Mouse (Mus musculus) neural tube, embryonic 11.5 days (tissue): ENCODE measurements around the gene D630039A03Rik. TPM values are rescaled to one million over a fixed set of nuclear protein-coding genes. Genes with fewer than 3 reads are reported as not detected.

Experiments
- ATAC-seq: fragments of 200-750 bp; cut with Nextera tagmentation; 2 replicates; pipeline ENCODE4 v1.8.0; 2017; ENCODE audit warnings: moderate number of reproducible peaks, mild to moderate bottlenecking, moderate TSS enrichment, moderate library complexity; ENCODE audit not compliant: insufficient read depth, low FRiP score, low TSS enrichment
- DNase-seq: peaks from one replicate; pipeline ENCODE4 v3.0.0-alpha.2; 2015; ENCODE audit warnings: low spot score
- H3K27ac ChIP-seq: fragments of 300-500 bp; sonication (generic); 2 replicates; pipeline ENCODE4 v1.5.1; 2014; ENCODE audit warnings: low read depth, mild to moderate bottlenecking, low read length
- H3K27me3 ChIP-seq: fragments of 300-500 bp; sonication (generic); 2 replicates; pipeline ENCODE4 v1.6.1; 2014; ENCODE audit warnings: mild to moderate bottlenecking, low read length, mixed read lengths; ENCODE audit not compliant: control insufficient read depth, insufficient read depth
- H3K36me3 ChIP-seq: fragments of 300-500 bp; sonication (generic); 2 replicates; pipeline ENCODE4 v1.6.1; 2014; ENCODE audit warnings: mild to moderate bottlenecking, low read length, moderate library complexity, mixed read lengths; ENCODE audit not compliant: control insufficient read depth, insufficient read depth
- H3K4me1 ChIP-seq: fragments of 300-500 bp; sonication (generic); 2 replicates; pipeline ENCODE4 v1.6.1; 2014; ENCODE audit warnings: low read length, mixed read lengths; ENCODE audit not compliant: control insufficient read depth, insufficient read depth
- H3K4me2 ChIP-seq: fragments of 300-500 bp; sonication (generic); 2 replicates; pipeline ENCODE4 v1.6.1; 2014; ENCODE audit warnings: low read depth, mild to moderate bottlenecking, moderate library complexity
- H3K4me3 ChIP-seq: fragments of 300-500 bp; sonication (generic); 2 replicates; pipeline ENCODE4 v1.5.1; 2014; ENCODE audit warnings: low read depth, low read length
- H3K9ac ChIP-seq: fragments of 300-500 bp; sonication (generic); 2 replicates; pipeline ENCODE4 v1.6.1; 2014; ENCODE audit warnings: mild to moderate bottlenecking, low read length
- H3K9me3 ChIP-seq: fragments of 300-500 bp; sonication (generic); 2 replicates; pipeline ENCODE4 v1.6.1; 2016; ENCODE audit warnings: low read length; ENCODE audit not compliant: control insufficient read depth
- WGBS: fragments of 180-500 bp; shearing (Covaris S2); extraction: QIAGEN DNeasy Blood & Tissue Kit; methylation state at CpG from one replicate; pipeline ENCODE4 v1.1.7; 2014; 5-methylcytosine and 5-hydroxymethylcytosine counted together
- polyA plus RNA-seq: library from polyadenylated mRNA; unstranded; fragments of >200 nt; fragmentation: Nextera tagmentation; extraction: Ambion mirVana; gene quantifications from 2 replicates; pipeline ENCODE4 v1.2.1, GENCODE M21; 2014

Gene D630039A03Rik
- polyA plus RNA-seq, 1 experiment from 2014 or later, result 0.65 TPM

GRCm38 (mm10) chr4:57954991-57955390, 38.9 kb upstream of the D630039A03Rik start:
- H3K36me3 ChIP-seq, result peaks cover 14% of the 10 kb centered on the region
- no peak for ATAC-seq
- no peaks in the 10 kb centered on the region for H3K27me3 ChIP-seq
- H3K4me3 ChIP-seq, result peak overlapping the region; percentile 81
- 81% methylated on average over 8 of the region's 8 CpGs for whole genome bisulfite sequencing
- 0 out of 2 replicates have a peak, but pooled peaks cover 4% of the 10 kb centered on the region for H3K9me3 ChIP-seq
- peaks cover 7% of the 10 kb centered on the region; the same call in 1 of the 2 replicates for H3K4me1 ChIP-seq
- DNase-seq, result no peak
- no peak overlapping the region for H3K27ac ChIP-seq
- H3K9ac ChIP-seq, result peak overlapping the region; percentile 84
- peak overlapping the region; percentile 46 for H3K4me2 ChIP-seq

GRCm38 (mm10) chr4:57954580-57954979, 38.5 kb upstream of the D630039A03Rik start:
- 86% methylated on average over 6 of the region's 6 CpGs for whole genome bisulfite sequencing
- H3K9me3 ChIP-seq, result 0 out of 2 replicates have a peak, but pooled peaks cover 4% of the 10 kb centered on the region
- H3K4me3 ChIP-seq, result peak overlapping the region; percentile 81; the same call in 1 of the 2 replicates

GRCm38 (mm10) chr4:57953796-57954195, 37.7 kb upstream of the D630039A03Rik start:
- no peak overlapping the region for H3K4me2 ChIP-seq
- peaks cover 7% of the 10 kb centered on the region; the same call in 1 of the 2 replicates for H3K4me1 ChIP-seq
- DNase-seq (no peak), ATAC-seq (no peak)
- H3K27me3 ChIP-seq, result no peaks in the 10 kb centered on the region
- no peak overlapping the region for H3K9ac ChIP-seq
- H3K4me3 ChIP-seq, result no peak overlapping the region
- H3K27ac ChIP-seq, result no peak overlapping the region
- WGBS, result 94% methylated on average over 7 of the region's 7 CpGs
- 0 out of 2 replicates have a peak, but pooled peaks cover 4% of the 10 kb centered on the region for H3K9me3 ChIP-seq
- H3K36me3 ChIP-seq, result peaks cover 17% of the 10 kb centered on the region

More at GRCm38 (mm10) chr4:57954580-57954979, 38.5 kb upstream of the D630039A03Rik start:
- peaks cover 7% of the 10 kb centered on the region; the same call in 1 of the 2 replicates for H3K4me1 ChIP-seq
- peaks cover 17% of the 10 kb centered on the region for H3K36me3 ChIP-seq
- ATAC-seq (no peak), DNase-seq (no peak)
- peak overlapping the region; percentile 46 for H3K4me2 ChIP-seq
- no peak overlapping the region for H3K9ac ChIP-seq
- no peaks in the 10 kb centered on the region for H3K27me3 ChIP-seq
- H3K27ac ChIP-seq, result no peak overlapping the region

DNA sequence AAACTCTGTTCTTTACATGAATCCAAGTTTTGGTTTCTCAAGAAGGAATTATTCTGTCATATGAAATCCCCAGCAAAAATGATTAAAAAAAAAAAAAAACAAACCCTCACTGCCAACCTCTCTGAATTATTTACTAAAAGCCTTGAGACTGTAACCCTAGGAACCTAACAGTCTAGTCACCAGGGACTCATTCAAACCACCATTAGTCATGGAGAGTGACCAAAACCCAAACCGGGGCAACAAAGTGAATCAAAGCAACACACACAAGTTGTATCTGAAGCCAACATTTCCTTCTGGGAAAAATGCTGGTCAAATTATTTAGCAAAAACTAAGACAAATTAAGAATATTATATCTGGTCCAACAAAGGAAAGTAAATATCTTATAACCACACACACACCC, 36.8 kb upstream of the D630039A03Rik start:
- H3K4me1 ChIP-seq, result peaks cover 7% of the 10 kb centered on the region; the same call in 1 of the 2 replicates
- no peak overlapping the region for H3K4me2 ChIP-seq
- H3K9me3 ChIP-seq, result 0 out of 2 replicates have a peak, but pooled peaks cover 4% of the 10 kb centered on the region
- ATAC-seq, result no peak
- WGBS, result 84% methylated on average over 1 of the region's 1 CpGs
- H3K4me3 ChIP-seq, result no peak overlapping the region
- peaks cover 17% of the 10 kb centered on the region for H3K36me3 ChIP-seq
- H3K9ac ChIP-seq, result no peak overlapping the region
- no peaks in the 10 kb centered on the region for H3K27me3 ChIP-seq
- DNase-seq, result no peak
- no peak overlapping the region for H3K27ac ChIP-seq

- 85% methylated on average over 3 of the region's 3 CpGs for WGBS
- DNase-seq (no peak), ATAC-seq (no peak)
- Histone ChIP-seq H3K9ac (no peak overlapping the region), H3K4me1 (peaks cover 7% of the 10 kb centered on the region; the same call in 1 of the 2 replicates), H3K36me3 (peaks cover 17% of the 10 kb centered on the region), H3K4me2 (no peak overlapping the region), H3K27me3 (no peaks in the 10 kb centered on the region), H3K4me3 (no peak overlapping the region), H3K9me3 (0 out of 2 replicates have a peak, but pooled peaks cover 4% of the 10 kb centered on the region), H3K27ac (no peak overlapping the region)
These were observed 36.3 kb upstream of the D630039A03Rik start for GRCm38 (mm10) chr4:57952416-57952815.

- Histone ChIP-seq H3K9me3 (0 out of 2 replicates have a peak, but pooled peaks cover 4% of the 10 kb centered on the region), H3K36me3 (peaks cover 17% of the 10 kb centered on the region), H3K4me3 (no peak overlapping the region), H3K4me2 (no peak overlapping the region), H3K4me1 (no peaks in the 10 kb centered on the region), H3K27ac (no peak overlapping the region), H3K27me3 (no peaks in the 10 kb centered on the region), H3K9ac (no peak overlapping the region)
- DNase-seq (no peak), ATAC-seq (no peak)
- WGBS, result 98% methylated on average over 6 of the region's 6 CpGs
These were observed 33.8 kb upstream of the D630039A03Rik start for GRCm38 (mm10) chr4:57949866-57950265.

DNA sequence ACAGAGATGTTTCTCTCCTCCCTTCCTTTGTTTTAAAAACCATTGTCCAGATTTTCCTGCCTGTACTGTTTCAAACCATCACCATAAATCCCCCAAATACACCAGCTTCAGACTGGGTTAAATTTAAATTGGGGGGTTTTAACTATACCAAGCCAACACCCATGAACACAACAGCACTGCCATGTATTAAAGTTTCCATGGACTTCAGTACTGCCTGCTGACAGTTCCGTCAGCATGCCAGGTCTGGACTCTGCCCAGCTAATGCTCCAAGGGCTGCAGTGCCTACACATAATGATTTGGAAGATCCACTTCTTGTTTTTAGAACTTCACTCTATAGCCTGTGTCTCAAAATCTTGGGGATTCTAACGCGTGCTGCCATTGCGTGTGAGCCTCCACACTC, 31.4 kb upstream of the D630039A03Rik start:
- Histone ChIP-seq H3K9ac (no peak overlapping the region), H3K4me2 (no peak overlapping the region), H3K9me3 (0 out of 2 replicates have a peak, but pooled peaks cover 4% of the 10 kb centered on the region), H3K4me3 (no peak overlapping the region), H3K27me3 (no peaks in the 10 kb centered on the region), H3K36me3 (peaks cover 17% of the 10 kb centered on the region), H3K27ac (no peak overlapping the region), H3K4me1 (no peaks in the 10 kb centered on the region)
- DNase-seq (no peak), ATAC-seq (no peak)
- WGBS, result 94% methylated on average over 4 of the region's 4 CpGs

DNA sequence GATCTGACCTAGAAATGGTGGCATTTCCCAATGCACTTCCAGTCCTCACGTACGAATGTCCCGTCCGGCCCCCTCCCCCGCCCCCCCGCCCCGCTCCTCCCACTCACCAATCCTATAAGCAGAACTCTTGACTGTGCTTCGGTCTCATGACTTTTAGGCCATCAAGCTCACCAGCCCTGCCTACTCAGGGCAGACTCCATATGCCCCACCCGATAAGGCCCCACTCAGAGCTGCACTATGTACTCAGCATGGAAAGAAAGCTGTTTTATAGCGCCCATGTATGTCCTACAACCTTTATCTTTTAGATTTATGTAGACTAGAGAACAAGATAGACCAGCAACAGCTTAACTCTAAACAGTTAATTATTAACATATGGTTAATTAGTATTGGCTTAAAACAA, 30.9 kb upstream of the D630039A03Rik start:
- no peaks in the 10 kb centered on the region for H3K4me1 ChIP-seq
- 82% methylated on average over 10 of the region's 10 CpGs for WGBS
- no peak overlapping the region for H3K4me3 ChIP-seq
- no peak overlapping the region for H3K4me2 ChIP-seq
- 0 out of 2 replicates have a peak, but pooled peaks cover 4% of the 10 kb centered on the region for H3K9me3 ChIP-seq
- H3K27ac ChIP-seq, result no peak overlapping the region
- H3K9ac ChIP-seq, result no peak overlapping the region
- H3K27me3 ChIP-seq, result no peaks in the 10 kb centered on the region
- DNase-seq, result no peak
- no peak for ATAC-seq
- peaks cover 17% of the 10 kb centered on the region for H3K36me3 ChIP-seq

DNA sequence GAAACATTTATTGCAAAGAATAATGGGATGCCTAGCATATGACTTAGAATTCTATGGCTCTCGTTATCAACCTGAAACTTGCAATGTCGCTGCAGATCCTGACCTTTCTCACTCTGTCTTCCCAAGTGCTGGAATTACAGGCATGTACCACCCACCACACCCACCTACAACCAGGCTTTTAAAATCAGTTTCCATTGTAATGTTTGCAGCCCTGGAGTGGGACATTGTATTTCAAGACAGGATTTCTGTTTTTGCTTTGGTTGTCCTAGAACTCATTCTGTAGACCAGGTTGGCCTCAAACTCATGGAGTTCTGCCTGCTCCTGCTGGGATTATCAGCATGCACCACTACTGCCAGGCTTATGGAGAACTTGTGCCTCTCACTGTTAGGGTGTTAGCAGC, 26.8 kb upstream of the D630039A03Rik start:
- Histone ChIP-seq H3K36me3 (peaks cover 3% of the 10 kb centered on the region; the same call in 1 of the 2 replicates), H3K9me3 (no peaks in the 10 kb centered on the region), H3K4me2 (no peak overlapping the region), H3K4me1 (no peaks in the 10 kb centered on the region), H3K4me3 (no peak overlapping the region), H3K9ac (no peak overlapping the region), H3K27me3 (no peaks in the 10 kb centered on the region), H3K27ac (no peak overlapping the region)
- ATAC-seq (no peak), DNase-seq (no peak)
- 96% methylated on average over 2 of the region's 2 CpGs for WGBS
